Mouse (Mus musculus): ENCODE data around the gene Prdm16. TPM values are rescaled to one million over a fixed set of nuclear protein-coding genes. Genes with fewer than 3 reads are reported as not detected.

The Prdm16 gene
- polyA plus RNA-seq, 1 experiment = not detected

GRCm38 (mm10) chr4:154450036-154450435 is 186.6 kb downstream of the Prdm16 start:
- H3K27me3 ChIP-seq (ENCODE audit: control insufficient read depth, insufficient read depth, insufficient read length) = no peaks in the 10 kb centered on the region

GRCm38 (mm10) chr4:154449343-154449742 is 187.3 kb downstream of the Prdm16 start:
- Histone ChIP-seq H3K79me2 (ENCODE audit: control insufficient read depth, insufficient read depth) (no peaks in the 10 kb centered on the region), H3K4me2 (ENCODE audit: low read depth) (no peak overlapping the region), H3ac (ENCODE audit: control insufficient read depth, insufficient read length) (no peak overlapping the region), H3K27me3 (ENCODE audit: control insufficient read depth, insufficient read depth, insufficient read length) (no peaks in the 10 kb centered on the region), H3K36me3 (ENCODE audit: control insufficient read depth, insufficient read depth) (no peaks in the 10 kb centered on the region), H3K4me3 (no peak overlapping the region)
- no peak for TF ChIP-seq REST (IDR thresholded peaks at IDR 0.05; ENCODE audit: insufficient read depth, insufficient read length)
- no peak for TF ChIP-seq TCF3 (IDR thresholded peaks at IDR 0.05; ENCODE audit: insufficient read length, low read depth)
- no peak for TF ChIP-seq MAX (IDR thresholded peaks at IDR 0.05; ENCODE audit: low read depth)
- no peak for TF ChIP-seq MYOG (IDR thresholded peaks at IDR 0.05; ENCODE audit: control insufficient read depth in 1 of 3, insufficient read depth in 1 of 3, insufficient read length in 2 of 3, low read depth in 2 of 3)
- no peak for TF ChIP-seq POLR2A (IDR thresholded peaks at IDR 0.05; ENCODE audit: insufficient read length, low read depth)
- no peak for TF ChIP-seq E2F4 (IDR thresholded peaks at IDR 0.05; ENCODE audit: insufficient read depth)
- no peak for TF ChIP-seq POLR2AphosphoS2 (IDR thresholded peaks at IDR 0.05; ENCODE audit: insufficient read length, low read depth)
- TF ChIP-seq MYOD1 (IDR thresholded peaks at IDR 0.05; ENCODE audit: control insufficient read depth in 1 of 3, insufficient read length in 2 of 3, low read depth in 2 of 3) = no peak
- no peak for TF ChIP-seq USF1 (IDR thresholded peaks at IDR 0.05; ENCODE audit: low read depth)
- no peak for TF ChIP-seq CEBPB (IDR thresholded peaks at IDR 0.05; ENCODE audit: insufficient read depth, poor library complexity, severe bottlenecking)
- no peak for TF ChIP-seq TCF12 (IDR thresholded peaks at IDR 0.05; ENCODE audit: insufficient read depth, poor library complexity, severe bottlenecking)
- no peak for TF ChIP-seq SRF (IDR thresholded peaks at IDR 0.05; ENCODE audit: control insufficient read depth, insufficient read length, low read depth)

More at GRCm38 (mm10) chr4:154450036-154450435, 186.6 kb downstream of the Prdm16 start:
- Histone ChIP-seq H3K4me3 (no peak overlapping the region), H3K79me2 (ENCODE audit: control insufficient read depth, insufficient read depth) (no peaks in the 10 kb centered on the region), H3K36me3 (ENCODE audit: control insufficient read depth, insufficient read depth) (no peaks in the 10 kb centered on the region), H3ac (ENCODE audit: control insufficient read depth, insufficient read length) (no peak overlapping the region), H3K4me2 (ENCODE audit: low read depth) (no peak overlapping the region)
- TF ChIP-seq MYOG (IDR thresholded peaks at IDR 0.05; ENCODE audit: control insufficient read depth in 1 of 3, insufficient read depth in 1 of 3, insufficient read length in 2 of 3, low read depth in 2 of 3) (no peak), MYOD1 (IDR thresholded peaks at IDR 0.05; ENCODE audit: control insufficient read depth in 1 of 3, insufficient read length in 2 of 3, low read depth in 2 of 3) (no peak)

DNA sequence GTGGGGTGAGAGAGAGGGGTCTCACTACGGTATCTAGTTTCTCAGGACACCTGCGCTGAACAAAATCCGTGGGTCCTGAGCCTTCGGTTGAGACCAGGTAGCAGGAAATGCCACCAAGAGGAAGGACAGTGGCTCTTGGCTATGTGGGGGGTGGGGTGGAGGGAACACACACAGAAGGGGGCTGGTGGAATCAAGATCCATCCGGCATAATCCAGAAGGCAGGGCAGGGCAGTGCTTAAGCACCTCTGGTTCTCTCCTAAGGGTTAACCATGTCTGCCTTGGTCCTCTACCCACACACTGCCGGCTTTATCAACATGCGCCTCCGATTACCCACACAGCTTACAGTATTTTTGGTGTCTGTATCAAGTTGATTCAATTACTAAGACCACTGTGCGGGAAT is 191.0 kb downstream of the Prdm16 start:
- Histone ChIP-seq H3K27me3 (ENCODE audit: control insufficient read depth, insufficient read depth, insufficient read length) (no peaks in the 10 kb centered on the region), H3ac (ENCODE audit: control insufficient read depth, insufficient read length) (no peak overlapping the region), H3K79me2 (ENCODE audit: control insufficient read depth, insufficient read depth) (no peaks in the 10 kb centered on the region), H3K4me2 (ENCODE audit: low read depth) (no peak overlapping the region), H3K4me3 (no peak overlapping the region), H3K36me3 (ENCODE audit: control insufficient read depth, insufficient read depth) (no peaks in the 10 kb centered on the region)
- TF ChIP-seq CEBPB (IDR thresholded peaks at IDR 0.05; ENCODE audit: insufficient read depth, poor library complexity, severe bottlenecking) = no peak
- TF ChIP-seq POLR2A (IDR thresholded peaks at IDR 0.05; ENCODE audit: insufficient read length, low read depth) = no peak
- no peak for TF ChIP-seq TCF3 (IDR thresholded peaks at IDR 0.05; ENCODE audit: insufficient read length, low read depth)
- TF ChIP-seq SRF (IDR thresholded peaks at IDR 0.05; ENCODE audit: control insufficient read depth, insufficient read length, low read depth) = no peak
- TF ChIP-seq MAX (IDR thresholded peaks at IDR 0.05; ENCODE audit: low read depth) = no peak
- TF ChIP-seq E2F4 (IDR thresholded peaks at IDR 0.05; ENCODE audit: insufficient read depth) = no peak
- TF ChIP-seq POLR2AphosphoS2 (IDR thresholded peaks at IDR 0.05; ENCODE audit: insufficient read length, low read depth) = no peak
- TF ChIP-seq MYOG (IDR thresholded peaks at IDR 0.05; ENCODE audit: control insufficient read depth in 1 of 3, insufficient read depth in 1 of 3, insufficient read length in 2 of 3, low read depth in 2 of 3) = no peak
- no peak for TF ChIP-seq TCF12 (IDR thresholded peaks at IDR 0.05; ENCODE audit: insufficient read depth, poor library complexity, severe bottlenecking)
- TF ChIP-seq USF1 (IDR thresholded peaks at IDR 0.05; ENCODE audit: low read depth) = no peak
- no peak for TF ChIP-seq REST (IDR thresholded peaks at IDR 0.05; ENCODE audit: insufficient read depth, insufficient read length)
- TF ChIP-seq MYOD1 (IDR thresholded peaks at IDR 0.05; ENCODE audit: control insufficient read depth in 1 of 3, insufficient read length in 2 of 3, low read depth in 2 of 3) = no peak

DNA sequence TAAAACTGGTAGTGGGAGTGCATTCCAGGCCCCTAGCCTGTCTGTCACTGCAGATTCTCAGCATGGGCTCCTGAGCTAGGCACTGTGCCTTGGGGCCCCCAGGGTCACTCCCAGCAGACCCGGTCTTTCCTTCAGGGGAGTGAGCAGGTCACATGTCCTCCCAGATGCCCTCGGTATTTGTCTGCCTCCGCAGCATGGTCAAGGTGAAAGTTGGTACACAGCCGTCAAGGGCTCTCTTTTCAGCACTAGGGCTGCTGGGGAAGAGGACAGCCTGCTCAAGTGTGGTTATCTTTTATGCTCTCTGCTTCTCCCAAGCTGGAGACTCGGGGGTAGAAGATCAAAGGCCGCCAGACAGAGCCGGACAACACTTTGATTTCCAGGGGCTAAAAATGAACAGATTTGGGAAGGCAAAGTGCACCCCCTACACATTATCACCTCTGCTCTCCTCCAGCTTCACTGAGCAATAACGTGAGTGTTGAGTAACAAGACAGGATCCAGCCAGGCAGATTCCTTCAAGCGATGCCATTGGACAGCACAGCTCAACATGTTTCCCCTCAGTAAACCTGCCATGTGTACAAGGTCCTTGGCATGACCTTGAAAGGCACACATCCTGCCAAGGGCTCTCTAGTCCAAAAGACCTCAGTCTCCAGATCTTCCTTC is 193.9 kb downstream of the Prdm16 start:
- TF ChIP-seq USF1 (IDR thresholded peaks at IDR 0.05; ENCODE audit: low read depth) = no peak
- no peak for TF ChIP-seq E2F4 (IDR thresholded peaks at IDR 0.05; ENCODE audit: insufficient read depth)
- TF ChIP-seq SRF (IDR thresholded peaks at IDR 0.05; ENCODE audit: control insufficient read depth, insufficient read length, low read depth) = no peak
- Histone ChIP-seq H3K27me3 (ENCODE audit: control insufficient read depth, insufficient read depth, insufficient read length) (no peaks in the 10 kb centered on the region), H3K79me2 (ENCODE audit: control insufficient read depth, insufficient read depth) (no peaks in the 10 kb centered on the region), H3ac (ENCODE audit: control insufficient read depth, insufficient read length) (no peak overlapping the region), H3K36me3 (ENCODE audit: control insufficient read depth, insufficient read depth) (no peaks in the 10 kb centered on the region), H3K4me2 (ENCODE audit: low read depth) (no peak overlapping the region), H3K4me3 (no peak overlapping the region)

GRCm38 (mm10) chr4:154439455-154440052 is 197.1 kb downstream of the Prdm16 start:
- Histone ChIP-seq H3K4me3 (no peak overlapping the region), H3K27me3 (ENCODE audit: control insufficient read depth, insufficient read depth, insufficient read length) (no peaks in the 10 kb centered on the region), H3K36me3 (ENCODE audit: control insufficient read depth, insufficient read depth) (no peaks in the 10 kb centered on the region), H3K4me2 (ENCODE audit: low read depth) (no peak overlapping the region), H3ac (ENCODE audit: control insufficient read depth, insufficient read length) (no peak overlapping the region), H3K79me2 (ENCODE audit: control insufficient read depth, insufficient read depth) (no peaks in the 10 kb centered on the region)
- TF ChIP-seq CEBPB (IDR thresholded peaks at IDR 0.05; ENCODE audit: insufficient read depth, poor library complexity, severe bottlenecking) (no peak), POLR2AphosphoS2 (IDR thresholded peaks at IDR 0.05; ENCODE audit: insufficient read length, low read depth) (no peak), USF1 (IDR thresholded peaks at IDR 0.05; ENCODE audit: low read depth) (no peak), TCF12 (IDR thresholded peaks at IDR 0.05; ENCODE audit: insufficient read depth, poor library complexity, severe bottlenecking) (no peak), MYOG (IDR thresholded peaks at IDR 0.05; ENCODE audit: control insufficient read depth in 1 of 3, insufficient read depth in 1 of 3, insufficient read length in 2 of 3, low read depth in 2 of 3) (no peak), TCF3 (IDR thresholded peaks at IDR 0.05; ENCODE audit: insufficient read length, low read depth) (no peak), REST (IDR thresholded peaks at IDR 0.05; ENCODE audit: insufficient read depth, insufficient read length) (no peak), E2F4 (IDR thresholded peaks at IDR 0.05; ENCODE audit: insufficient read depth) (no peak), SRF (IDR thresholded peaks at IDR 0.05; ENCODE audit: control insufficient read depth, insufficient read length, low read depth) (no peak), MAX (IDR thresholded peaks at IDR 0.05; ENCODE audit: low read depth) (no peak), MYOD1 (IDR thresholded peaks at IDR 0.05; ENCODE audit: control insufficient read depth in 1 of 3, insufficient read length in 2 of 3, low read depth in 2 of 3) (no peak), POLR2A (IDR thresholded peaks at IDR 0.05; ENCODE audit: insufficient read length, low read depth) (no peak)

Measured in myocyte (in vitro differentiated cells).